Mouse (Mus musculus) cerebellum, adult 2 months (tissue): ENCODE measurements around the gene Gfra1.

Source experiments
- CTCF ChIP-seq: fragments of 200-500 bp; IDR thresholded peaks from 2 replicates; pipeline ENCODE4 v1.5.1; 2011; ENCODE audit warnings: low read depth, mild to moderate bottlenecking, control low read depth, low read length, moderate library complexity, borderline replicate concordance; ENCODE audit not compliant: insufficient read depth
- POLR2A ChIP-seq: fragments of 200-500 bp; IDR thresholded peaks from 2 replicates; pipeline ENCODE4 v1.6.1; 2011; ENCODE audit warnings: low read length, control low read depth, borderline replicate concordance; ENCODE audit not compliant: insufficient read depth

GRCm38 (mm10) chr19:58295986-58296841 is 159.5 kb downstream of the Gfra1 start:
- TF ChIP-seq CTCF (peak; percentile 45; the same call in 1 of the 2 replicates), POLR2A (no peak)
